Mouse (Mus musculus): Measurements from ENCODE around the gene Oxsr1. TPM values are rescaled to one million over a fixed set of nuclear protein-coding genes. Genes with fewer than 3 reads are reported as not detected.
"Not testable (repeated sequence)": the region's sequence is repeated elsewhere in the genome, so short reads cannot be mapped to it uniquely, and the experiment has no call there.

Oxsr1 gene
- polyA plus RNA-seq, 1 experiment from 2014 or later: 9.1 TPM

DNA sequence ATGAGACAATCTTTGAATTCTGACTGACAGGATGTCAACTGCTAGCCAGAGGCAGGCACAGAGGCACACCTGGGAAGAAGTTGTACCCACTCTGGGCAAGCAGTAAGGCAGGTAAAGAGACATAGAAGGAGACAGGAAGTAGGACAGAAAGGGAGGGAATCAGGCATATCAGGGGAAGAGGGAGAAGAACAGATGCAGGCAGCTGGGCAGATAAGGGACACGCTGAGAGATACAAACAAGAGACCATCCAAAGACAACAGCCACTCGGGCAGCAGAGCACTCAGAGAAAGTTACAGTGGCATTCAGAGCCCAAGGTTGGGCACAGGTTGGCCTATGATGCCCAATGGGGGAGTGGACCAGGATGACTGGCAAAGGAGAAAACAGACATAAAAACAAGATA is 91.4 kb downstream of the Oxsr1 start:
- no peak overlapping the region for H3K27ac ChIP-seq (ENCODE audit: low read length)
- H3K4me2 ChIP-seq (ENCODE audit: low read depth, low read length): no peak overlapping the region
- H3K36me3 ChIP-seq (ENCODE audit: control insufficient read depth, insufficient read depth, low read length): no peaks in the 10 kb centered on the region
- H3K27me3 ChIP-seq (replicated peaks; ENCODE audit: control insufficient read depth, insufficient read depth, low read length): no peaks in the 10 kb centered on the region
- WGBS: 72% methylated on average over 2 of the region's 2 CpGs
- no peak for ATAC-seq
- H3K9ac ChIP-seq (ENCODE audit: low read depth, low read length): no peak overlapping the region
- no peaks in the 10 kb centered on the region for H3K9me3 ChIP-seq (ENCODE audit: control insufficient read depth, low read length)
- H3K4me3 ChIP-seq (ENCODE audit: low read length): no peak overlapping the region
- H3K4me1 ChIP-seq (ENCODE audit: control insufficient read depth, insufficient read depth, low read length): no peaks in the 10 kb centered on the region; the same call in 1 of the 2 replicates

DNA sequence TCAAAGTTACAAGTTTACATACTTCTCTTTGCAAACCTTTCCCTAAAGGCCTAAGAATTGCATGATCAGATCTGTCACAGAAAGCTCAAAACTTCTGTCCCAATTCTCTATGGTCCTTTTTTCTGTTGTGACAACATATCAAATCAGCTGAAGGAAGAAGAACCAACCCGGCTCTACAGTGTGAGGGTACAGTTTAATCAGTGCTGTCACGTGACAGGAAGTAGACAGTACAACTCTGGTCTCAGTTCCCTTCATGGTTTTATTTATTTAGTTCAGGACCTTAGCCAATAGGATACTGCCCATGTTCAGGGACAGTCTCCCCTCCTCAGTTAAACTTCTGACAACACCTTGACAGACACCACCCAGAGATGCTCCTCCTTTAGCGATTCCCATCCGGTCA is 102.0 kb downstream of the Oxsr1 start:
- Histone ChIP-seq H3K4me3 (ENCODE audit: low read length) (no peak overlapping the region), H3K27ac (ENCODE audit: low read length) (no peak overlapping the region), H3K4me2 (ENCODE audit: low read depth, low read length) (no peak overlapping the region), H3K9me3 (ENCODE audit: control insufficient read depth, low read length) (peaks cover under 1% of the 10 kb centered on the region; the same call in 1 of the 2 replicates), H3K9ac (ENCODE audit: low read depth, low read length) (no peak overlapping the region), H3K27me3 (replicated peaks; ENCODE audit: control insufficient read depth, insufficient read depth, low read length) (no peaks in the 10 kb centered on the region), H3K36me3 (ENCODE audit: control insufficient read depth, insufficient read depth, low read length) (peaks cover 4% of the 10 kb centered on the region), H3K4me1 (ENCODE audit: control insufficient read depth, insufficient read depth, low read length) (no peaks in the 10 kb centered on the region)
- 81% methylated on average over 4 of the region's 4 CpGs for WGBS
- no peak for ATAC-seq

DNA sequence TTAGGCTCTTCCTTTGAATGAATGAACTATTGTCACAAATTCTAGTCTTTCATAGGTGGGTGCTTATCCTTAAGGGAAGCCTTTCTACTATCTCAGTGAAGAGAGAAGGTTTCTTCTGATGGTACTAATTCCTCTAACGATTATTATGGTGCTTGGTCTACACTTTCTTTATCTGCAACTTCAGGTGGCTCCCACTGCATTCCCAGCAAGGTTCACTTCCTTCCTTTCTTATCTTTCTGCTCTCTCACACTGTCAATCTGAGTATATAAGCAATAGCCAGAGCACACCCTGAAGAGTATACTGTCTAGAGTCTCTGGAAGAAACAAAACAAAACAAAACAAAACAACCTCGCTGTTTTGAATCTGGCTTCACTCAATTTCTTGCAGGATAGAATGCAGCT is 102.6 kb downstream of the Oxsr1 start:
- WGBS: 84% methylated on average over 2 of the region's 2 CpGs
- no peak for ATAC-seq
- Histone ChIP-seq H3K36me3 (ENCODE audit: control insufficient read depth, insufficient read depth, low read length) (peaks cover 4% of the 10 kb centered on the region), H3K27ac (ENCODE audit: low read length) (no peak overlapping the region), H3K4me2 (ENCODE audit: low read depth, low read length) (no peak overlapping the region), H3K4me1 (ENCODE audit: control insufficient read depth, insufficient read depth, low read length) (no peaks in the 10 kb centered on the region), H3K4me3 (ENCODE audit: low read length) (no peak overlapping the region), H3K9me3 (ENCODE audit: control insufficient read depth, low read length) (no peaks in the 10 kb centered on the region), H3K9ac (ENCODE audit: low read depth, low read length) (no peak overlapping the region), H3K27me3 (replicated peaks; ENCODE audit: control insufficient read depth, insufficient read depth, low read length) (no peaks in the 10 kb centered on the region)

DNA sequence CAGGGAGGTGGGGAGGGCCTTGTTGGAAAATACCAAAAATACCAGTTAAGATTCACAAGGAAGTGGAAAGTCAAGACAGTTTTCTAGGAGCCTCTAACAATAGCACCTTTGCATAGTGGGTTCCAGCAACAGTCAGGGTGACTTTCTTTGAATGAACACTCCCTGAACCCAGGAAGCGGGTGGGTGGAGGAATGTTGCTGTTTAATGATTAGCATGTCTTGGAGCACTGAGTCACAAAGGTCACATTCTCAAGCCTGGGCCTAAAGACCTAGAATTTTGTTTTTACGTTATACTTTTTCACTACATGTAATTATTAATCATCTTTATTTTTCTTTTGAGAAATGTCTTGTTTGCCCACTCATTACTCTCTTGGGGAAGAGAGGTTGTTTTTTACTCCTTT is 106.9 kb downstream of the Oxsr1 start:
- not testable (repeated sequence) for H3K9me3 ChIP-seq (ENCODE audit: control insufficient read depth, low read length); H3K4me3 ChIP-seq (ENCODE audit: low read length); ATAC-seq; H3K27me3 ChIP-seq (replicated peaks; ENCODE audit: control insufficient read depth, insufficient read depth, low read length); H3K27ac ChIP-seq (ENCODE audit: low read length); H3K9ac ChIP-seq (ENCODE audit: low read depth, low read length); H3K4me2 ChIP-seq (ENCODE audit: low read depth, low read length); H3K4me1 ChIP-seq (ENCODE audit: control insufficient read depth, insufficient read depth, low read length); H3K36me3 ChIP-seq (ENCODE audit: control insufficient read depth, insufficient read depth, low read length)
- WGBS: 60% methylated on average over 2 of the region's 2 CpGs

DNA sequence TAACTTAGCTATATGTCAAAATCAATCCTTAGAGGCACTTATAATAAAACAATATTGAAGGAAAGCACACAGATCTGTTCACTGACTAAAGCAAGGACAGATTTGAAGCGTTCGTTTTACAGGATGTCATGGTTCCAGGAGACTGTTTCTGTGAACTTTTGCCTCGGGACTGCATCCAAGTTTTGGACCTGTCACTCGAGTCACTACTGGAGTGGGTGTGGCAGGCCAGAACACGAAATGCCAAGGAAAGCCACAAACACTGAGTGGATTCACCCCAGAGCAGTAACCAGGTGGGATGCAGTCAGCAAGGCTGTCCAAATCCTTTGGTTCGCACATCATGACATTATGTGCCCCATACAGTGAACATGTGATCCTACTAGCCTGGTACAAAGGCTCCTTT is 107.6 kb downstream of the Oxsr1 start:
- no peak overlapping the region for H3K4me3 ChIP-seq (ENCODE audit: low read length)
- no peaks in the 10 kb centered on the region for H3K27me3 ChIP-seq (replicated peaks; ENCODE audit: control insufficient read depth, insufficient read depth, low read length)
- no peak overlapping the region for H3K4me2 ChIP-seq (ENCODE audit: low read depth, low read length)
- no peak for ATAC-seq
- no peaks in the 10 kb centered on the region for H3K4me1 ChIP-seq (ENCODE audit: control insufficient read depth, insufficient read depth, low read length)
- no peak overlapping the region for H3K27ac ChIP-seq (ENCODE audit: low read length)
- H3K9me3 ChIP-seq (ENCODE audit: control insufficient read depth, low read length): no peaks in the 10 kb centered on the region
- H3K36me3 ChIP-seq (ENCODE audit: control insufficient read depth, insufficient read depth, low read length): no peaks in the 10 kb centered on the region
- H3K9ac ChIP-seq (ENCODE audit: low read depth, low read length): no peak overlapping the region
- WGBS: 87% methylated on average over 6 of the region's 6 CpGs

DNA sequence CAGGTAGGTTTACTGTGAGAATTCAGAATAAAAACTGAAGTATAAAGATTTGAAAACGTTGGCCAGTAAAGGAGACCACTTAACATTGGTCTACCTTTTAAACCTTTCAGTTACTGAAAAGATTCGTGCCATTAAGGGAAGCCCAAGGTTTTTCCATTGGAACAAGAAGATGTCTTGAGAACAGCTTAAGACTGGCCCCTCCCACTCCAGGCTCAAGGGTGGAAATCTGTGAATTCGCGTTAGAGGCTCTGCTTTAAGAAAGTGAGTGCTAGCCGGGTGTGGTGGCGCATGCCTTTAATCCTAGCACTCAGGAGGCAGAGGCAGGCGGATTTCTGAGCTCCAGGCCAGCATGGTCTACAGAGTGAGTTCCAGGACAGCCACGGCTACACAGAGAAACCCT is 109.2 kb downstream of the Oxsr1 start:
- no peaks in the 10 kb centered on the region for H3K27me3 ChIP-seq (replicated peaks; ENCODE audit: control insufficient read depth, insufficient read depth, low read length)
- H3K4me3 ChIP-seq (ENCODE audit: low read length): no peak overlapping the region
- no peaks in the 10 kb centered on the region for H3K36me3 ChIP-seq (ENCODE audit: control insufficient read depth, insufficient read depth, low read length)
- H3K9ac ChIP-seq (ENCODE audit: low read depth, low read length): no peak overlapping the region
- 78% methylated on average over 8 of the region's 8 CpGs for WGBS
- ATAC-seq: no peak
- no peaks in the 10 kb centered on the region for H3K4me1 ChIP-seq (ENCODE audit: control insufficient read depth, insufficient read depth, low read length)
- no peak overlapping the region for H3K4me2 ChIP-seq (ENCODE audit: low read depth, low read length)
- no peak overlapping the region for H3K27ac ChIP-seq (ENCODE audit: low read length)
- H3K9me3 ChIP-seq (ENCODE audit: control insufficient read depth, low read length): no peaks in the 10 kb centered on the region

DNA sequence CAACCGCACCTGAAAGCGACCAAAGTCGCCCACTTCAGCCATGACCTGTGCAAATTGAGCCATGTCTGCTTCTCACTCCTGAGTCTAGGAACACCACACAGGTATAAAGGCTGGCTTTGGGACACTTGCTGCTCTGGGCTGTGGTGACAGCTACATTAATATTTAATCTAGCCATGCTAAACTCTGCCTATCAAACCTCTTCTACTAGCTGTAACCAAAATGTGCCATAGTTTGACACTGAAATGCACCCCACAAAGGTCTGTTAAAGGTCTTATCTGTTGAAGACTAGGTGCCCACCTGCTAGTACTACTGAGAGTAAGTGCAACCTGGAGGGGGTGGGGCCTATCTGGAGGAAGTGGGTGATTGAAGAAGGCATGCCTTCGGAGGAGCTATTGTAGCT is 113.2 kb downstream of the Oxsr1 start, which contains the start of gene Slc22a13:
Slc22a13 (minus strand) TSS at position 101 of the 400 bp plus-strand sequence.
- Histone ChIP-seq H3K4me2 (ENCODE audit: low read depth, low read length) (no peak within 1 kb of the TSS), H3K9ac (ENCODE audit: low read depth, low read length) (no peak within 1 kb of the TSS), H3K9me3 (ENCODE audit: control insufficient read depth, low read length) (no peaks in the 10 kb centered on the region; the same call in 1 of the 2 replicates), H3K4me1 (ENCODE audit: control insufficient read depth, insufficient read depth, low read length) (no peaks in the 10 kb centered on the region), H3K4me3 (ENCODE audit: low read length) (no peak within 1 kb of the TSS), H3K27ac (ENCODE audit: low read length) (no peak within 1 kb of the TSS), H3K27me3 (replicated peaks; ENCODE audit: control insufficient read depth, insufficient read depth, low read length) (no peaks in the 10 kb centered on the region), H3K36me3 (ENCODE audit: control insufficient read depth, insufficient read depth, low read length) (no peaks in the 10 kb centered on the region)
- WGBS: 95% methylated on average over 4 of the region's 4 CpGs
- ATAC-seq: no peak

DNA sequence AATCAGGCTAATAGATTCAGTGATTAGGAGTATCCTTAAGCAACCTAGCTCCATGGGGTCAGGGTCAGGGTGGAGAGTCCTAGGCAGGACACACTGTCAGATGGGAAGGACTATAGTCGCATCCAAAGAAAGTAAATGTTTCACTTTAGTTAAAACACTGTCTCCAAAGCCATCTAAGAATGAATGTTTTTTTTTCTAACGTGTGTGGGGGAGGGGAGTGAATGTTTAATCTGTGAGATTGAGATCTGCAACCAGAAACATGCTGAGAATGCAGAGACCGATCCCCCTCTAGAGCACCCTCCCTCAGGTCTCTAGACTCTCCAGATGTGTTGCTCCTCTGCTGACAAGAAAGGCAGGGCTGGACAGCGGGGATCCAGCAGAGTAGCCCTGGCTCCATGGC is 115.1 kb downstream of the Oxsr1 start:
- no peaks in the 10 kb centered on the region for H3K27me3 ChIP-seq (replicated peaks; ENCODE audit: control insufficient read depth, insufficient read depth, low read length)
- H3K27ac ChIP-seq (ENCODE audit: low read length): no peak overlapping the region
- WGBS: 49% methylated on average over 4 of the region's 4 CpGs
- H3K9me3 ChIP-seq (ENCODE audit: control insufficient read depth, low read length): no peaks in the 10 kb centered on the region; the same call in 1 of the 2 replicates
- H3K9ac ChIP-seq (ENCODE audit: low read depth, low read length): no peak overlapping the region
- no peak overlapping the region for H3K4me3 ChIP-seq (ENCODE audit: low read length)
- ATAC-seq: no peak
- no peak overlapping the region for H3K4me2 ChIP-seq (ENCODE audit: low read depth, low read length)
- no peaks in the 10 kb centered on the region for H3K4me1 ChIP-seq (ENCODE audit: control insufficient read depth, insufficient read depth, low read length)
- H3K36me3 ChIP-seq (ENCODE audit: control insufficient read depth, insufficient read depth, low read length): no peaks in the 10 kb centered on the region

DNA sequence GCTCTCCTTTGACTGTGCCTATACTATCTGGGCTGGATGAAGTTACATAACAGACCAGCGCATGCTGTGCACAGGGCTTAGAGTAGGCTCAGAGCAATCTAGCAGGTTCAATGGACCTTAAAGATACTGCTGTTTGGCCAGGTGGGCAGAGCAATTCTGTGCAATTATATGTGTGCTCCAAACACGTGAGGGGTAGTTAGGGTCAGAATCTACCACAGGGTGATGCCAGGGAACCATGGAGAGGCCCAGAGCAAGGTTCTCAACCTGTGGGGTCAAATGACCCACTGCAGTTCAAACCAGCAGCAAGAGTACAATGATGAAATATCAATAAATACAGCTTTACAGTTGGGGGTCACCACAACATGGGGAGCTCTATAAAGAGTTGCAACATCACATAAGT is 115.6 kb downstream of the Oxsr1 start:
- no peaks in the 10 kb centered on the region for H3K4me1 ChIP-seq (ENCODE audit: control insufficient read depth, insufficient read depth, low read length)
- 82% methylated on average over 2 of the region's 2 CpGs for WGBS
- H3K4me2 ChIP-seq (ENCODE audit: low read depth, low read length): no peak overlapping the region
- H3K27me3 ChIP-seq (replicated peaks; ENCODE audit: control insufficient read depth, insufficient read depth, low read length): no peaks in the 10 kb centered on the region
- ATAC-seq: no peak
- H3K36me3 ChIP-seq (ENCODE audit: control insufficient read depth, insufficient read depth, low read length): no peaks in the 10 kb centered on the region
- H3K27ac ChIP-seq (ENCODE audit: low read length): no peak overlapping the region
- H3K4me3 ChIP-seq (ENCODE audit: low read length): no peak overlapping the region
- H3K9me3 ChIP-seq (ENCODE audit: control insufficient read depth, low read length): no peaks in the 10 kb centered on the region; the same call in 1 of the 2 replicates
- no peak overlapping the region for H3K9ac ChIP-seq (ENCODE audit: low read depth, low read length)

DNA sequence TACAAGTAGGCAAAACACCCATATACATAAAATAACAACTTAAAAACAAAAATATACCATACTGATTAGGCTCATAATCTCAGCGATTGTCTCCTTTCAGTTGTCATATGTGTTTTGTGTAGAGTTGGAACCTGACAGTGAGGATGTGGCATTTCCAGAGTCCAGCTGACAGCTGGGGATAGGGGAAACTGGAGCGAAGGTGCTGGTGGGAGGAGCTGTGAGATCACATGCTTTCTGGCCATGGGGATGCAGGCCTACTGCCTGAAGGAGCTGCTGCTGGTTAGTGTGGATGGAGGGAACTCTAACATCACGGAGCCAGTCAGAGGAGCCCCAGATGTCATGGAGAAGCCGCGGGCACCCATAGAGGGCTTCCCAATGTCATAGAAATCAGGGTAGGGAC is 116.5 kb downstream of the Oxsr1 start:
- no peak overlapping the region for H3K27ac ChIP-seq (ENCODE audit: low read length)
- no peak overlapping the region for H3K4me3 ChIP-seq (ENCODE audit: low read length)
- H3K9me3 ChIP-seq (ENCODE audit: control insufficient read depth, low read length): no peaks in the 10 kb centered on the region; the same call in 1 of the 2 replicates
- no peaks in the 10 kb centered on the region for H3K27me3 ChIP-seq (replicated peaks; ENCODE audit: control insufficient read depth, insufficient read depth, low read length)
- WGBS: 95% methylated on average over 5 of the region's 5 CpGs
- H3K4me1 ChIP-seq (ENCODE audit: control insufficient read depth, insufficient read depth, low read length): no peaks in the 10 kb centered on the region
- no peak for ATAC-seq
- H3K9ac ChIP-seq (ENCODE audit: low read depth, low read length): no peak overlapping the region
- no peak overlapping the region for H3K4me2 ChIP-seq (ENCODE audit: low read depth, low read length)
- H3K36me3 ChIP-seq (ENCODE audit: control insufficient read depth, insufficient read depth, low read length): no peaks in the 10 kb centered on the region
